Mouse (Mus musculus): ENCODE measurements around the gene Tenm4. TPM values are rescaled to one million over a fixed set of nuclear protein-coding genes. Genes with fewer than 3 reads are reported as not detected.

Gene Tenm4
- total and polyA plus RNA-seq, 3 experiments, result 9.2 to 15.2 TPM; not detected in 1

GRCm38 (mm10) chr7:96722796-96723195 lies 551.8 kb downstream of the Tenm4 start:
- Histone ChIP-seq H3K27me3 (ENCODE audit: control insufficient read depth in 1 of 2, insufficient read depth in 2 of 2, low read length in 2 of 2) (no peaks in the 10 kb centered on the region), H3K36me3 (ENCODE audit: control insufficient read depth in 1 of 2, insufficient read depth in 2 of 2, low read length in 2 of 2) (peaks cover 0 to 19% of the 10 kb centered on the region in 2 experiments; a peak in 3 of 4 replicates)
- peak; percentile 16 for DNase-seq (ENCODE audit: low read depth, low spot score)

GRCm38 (mm10) chr7:96725603-96726002 lies 554.6 kb downstream of the Tenm4 start:
- DNase-seq (ENCODE audit: low read depth, low spot score), result no peak
- H3K4me1 ChIP-seq (ENCODE audit: control insufficient read depth in 1 of 2, insufficient read depth in 2 of 2, low read length in 2 of 2), result peaks cover 8 to 12% of the 10 kb centered on the region in 2 experiments
- no peaks in the 10 kb centered on the region for H3K79me2 ChIP-seq (ENCODE audit: control insufficient read depth, insufficient read depth, low read length, poor library complexity)
- no peaks in the 10 kb centered on the region for H3K9me3 ChIP-seq (replicated peaks; ENCODE audit: insufficient read depth, low read length)
- peaks cover 0 to 19% of the 10 kb centered on the region in 2 experiments; a peak in 3 of 4 replicates for H3K36me3 ChIP-seq (ENCODE audit: control insufficient read depth in 1 of 2, insufficient read depth in 2 of 2, low read length in 2 of 2)
- H3K4me3 ChIP-seq (ENCODE audit: control insufficient read depth in 1 of 2, insufficient read depth in 1 of 2, low read depth in 2 of 2, low read length in 2 of 2), result no peak overlapping the region
- TF ChIP-seq EP300 (IDR thresholded peaks at IDR 0.05; ENCODE audit: low read depth in 1 of 2, low read length in 2 of 2), result peak; percentile 8 to 57; a peak in 2 of 4 replicates
- no peak for TF ChIP-seq RCOR1 (IDR thresholded peaks at IDR 0.05; ENCODE audit: low read depth, low read length)
- TF ChIP-seq TCF12 (IDR thresholded peaks at IDR 0.05; ENCODE audit: low read depth, low read length), result peak; percentile 33; the same call in 1 of the 2 replicates
- no peak for TF ChIP-seq POLR2AphosphoS2 (IDR thresholded peaks at IDR 0.05; ENCODE audit: low read length)
- no peak for TF ChIP-seq ZMIZ1 (IDR thresholded peaks at IDR 0.05; ENCODE audit: low read depth, low read length)
- no peak for TF ChIP-seq JUND (IDR thresholded peaks at IDR 0.05; ENCODE audit: low read depth, low read length)
- no peak for TF ChIP-seq RAD21 (IDR thresholded peaks at IDR 0.05; ENCODE audit: low read depth, low read length)
- no peak for TF ChIP-seq MAZ (IDR thresholded peaks at IDR 0.05; ENCODE audit: low read depth, low read length)
- 0 out of 2 replicates have a peak, but pooled peaks have one; percentile 22 for TF ChIP-seq SIN3A (IDR thresholded peaks at IDR 0.05; ENCODE audit: low read length)
- TF ChIP-seq GATA1 (IDR thresholded peaks at IDR 0.05; ENCODE audit: low read depth, low read length), result peak; percentile 65
- no peak overlapping the region for H3K27ac ChIP-seq (ENCODE audit: control insufficient read depth, low read depth, low read length)
- no peaks in the 10 kb centered on the region for H3K27me3 ChIP-seq (ENCODE audit: control insufficient read depth in 1 of 2, insufficient read depth in 2 of 2, low read length in 2 of 2)
- H3K9ac ChIP-seq (ENCODE audit: control insufficient read depth, low read depth, low read length, poor library complexity, severe bottlenecking), result no peak overlapping the region

More at GRCm38 (mm10) chr7:96722796-96723195, 551.8 kb downstream of the Tenm4 start:
- H3K27ac ChIP-seq (ENCODE audit: control insufficient read depth, low read depth, low read length), result no peak overlapping the region
- no peak overlapping the region for H3K4me3 ChIP-seq (ENCODE audit: control insufficient read depth in 1 of 2, insufficient read depth in 1 of 2, low read depth in 2 of 2, low read length in 2 of 2)
- H3K79me2 ChIP-seq (ENCODE audit: control insufficient read depth, insufficient read depth, low read length, poor library complexity), result no peaks in the 10 kb centered on the region
- no peaks in the 10 kb centered on the region for H3K9me3 ChIP-seq (replicated peaks; ENCODE audit: insufficient read depth, low read length)
- no peak overlapping the region for H3K9ac ChIP-seq (ENCODE audit: control insufficient read depth, low read depth, low read length, poor library complexity, severe bottlenecking)
- TF ChIP-seq POLR2A (IDR thresholded peaks at IDR 0.05; ENCODE audit: control insufficient read depth in 1 of 2, insufficient read depth in 1 of 2, low read depth in 1 of 2, low read length in 2 of 2, poor library complexity in 1 of 2) (no peak), MYC (IDR thresholded peaks at IDR 0.05; ENCODE audit: low read depth, low read length) (no peak), KAT2A (conservative IDR thresholded peaks at IDR 0.05; ENCODE audit: low read depth, low read length) (no peak), GATA1 (IDR thresholded peaks at IDR 0.05; ENCODE audit: low read depth, low read length) (no peak), MYB (IDR thresholded peaks at IDR 0.05; ENCODE audit: low read depth, low read length) (no peak), SMC3 (IDR thresholded peaks at IDR 0.05; ENCODE audit: low read depth, low read length) (no peak), GABPA (IDR thresholded peaks at IDR 0.05; ENCODE audit: low read depth, low read length) (no peak)
- peaks cover 8 to 12% of the 10 kb centered on the region in 2 experiments for H3K4me1 ChIP-seq (ENCODE audit: control insufficient read depth in 1 of 2, insufficient read depth in 2 of 2, low read length in 2 of 2)
